Mouse (Mus musculus): ENCODE data around the gene Tgds.
"Not testable (repeated sequence)": the region's sequence is repeated elsewhere in the genome, so short reads cannot be mapped to it uniquely, and the experiment has no call there.

The Tgds gene

DNA sequence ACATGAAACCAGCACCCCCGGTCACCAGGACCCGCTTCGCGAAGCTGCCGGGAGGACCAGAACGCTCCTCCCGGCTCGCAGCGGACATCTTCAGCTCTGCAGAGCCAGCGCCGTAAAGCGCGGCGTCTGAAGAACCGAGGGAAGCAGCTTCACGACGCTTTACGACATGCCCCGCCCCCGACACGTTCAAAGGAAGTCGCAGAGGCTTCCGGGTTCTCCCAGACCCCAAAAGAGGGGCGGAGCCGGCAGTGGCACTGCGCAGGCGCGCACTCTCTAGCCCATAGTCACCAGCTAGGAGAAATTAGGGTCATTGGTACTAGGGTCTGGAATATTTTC, at the start of gene Tgds:
TSS of gene Tgds (minus strand) at position 114 of the 336 bp plus-strand sequence.
- DNase-seq (ENCODE audit: low spot score in 2 of 2): peak; percentile 95 to 97

- no peak for DNase-seq (ENCODE audit: low spot score in 2 of 2)
Observed at GRCm38 (mm10) chr14:118180711-118181177, 48.2 kb upstream of the Tgds start.

DNA sequence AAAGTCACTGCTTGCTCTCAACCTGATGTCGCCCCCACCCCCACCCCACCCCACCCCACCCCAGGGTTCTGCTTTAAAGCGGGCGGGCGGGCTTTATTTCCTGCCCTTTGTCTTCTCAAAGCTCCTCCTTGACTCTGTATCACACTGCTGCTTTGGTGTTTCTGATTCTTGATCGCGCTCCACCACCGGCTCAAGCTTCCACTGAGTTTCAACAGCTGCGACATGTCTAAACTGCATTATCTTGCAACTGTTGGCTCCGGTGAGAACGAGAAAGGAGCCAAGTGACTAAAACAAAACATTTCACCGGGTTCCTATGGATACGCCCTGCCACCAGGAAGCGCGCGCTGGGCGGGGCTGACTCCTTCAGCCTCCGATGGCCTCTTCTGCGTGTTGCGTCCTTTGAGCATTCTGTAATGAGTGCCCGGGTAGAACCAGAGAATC, 47.6 kb upstream of the Tgds start:
- peak; percentile 59 to 67 for DNase-seq (ENCODE audit: low spot score in 2 of 2)

GRCm38 (mm10) chr14:118179701-118180100, 47.1 kb upstream of the Tgds start:
- DNase-seq (ENCODE audit: low spot score in 2 of 2): no peak

DNA sequence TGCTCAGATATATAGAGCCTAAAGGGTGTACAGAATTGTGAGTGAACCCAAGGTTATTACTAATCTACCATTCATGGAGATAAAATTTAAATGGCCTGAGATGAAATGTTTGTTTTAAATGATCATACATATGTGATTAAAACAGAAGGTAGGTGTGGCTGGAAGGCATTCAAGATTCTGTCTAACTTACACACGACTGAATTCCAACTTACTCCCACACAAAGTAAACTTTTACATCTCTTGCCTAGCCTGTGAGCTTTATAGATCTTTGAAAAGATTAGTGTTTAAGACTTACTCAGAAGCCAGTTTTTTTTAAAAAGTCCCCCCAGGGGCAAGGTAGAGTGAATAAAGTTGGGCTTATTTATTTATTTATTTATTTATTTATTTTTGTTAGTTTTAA, 46.7 kb upstream of the Tgds start:
- DNase-seq (ENCODE audit: low spot score in 2 of 2): no peak

GRCm38 (mm10) chr14:118175694-118176085, 43.1 kb upstream of the Tgds start:
- DNase-seq (ENCODE audit: low spot score in 2 of 2): no peak

DNA sequence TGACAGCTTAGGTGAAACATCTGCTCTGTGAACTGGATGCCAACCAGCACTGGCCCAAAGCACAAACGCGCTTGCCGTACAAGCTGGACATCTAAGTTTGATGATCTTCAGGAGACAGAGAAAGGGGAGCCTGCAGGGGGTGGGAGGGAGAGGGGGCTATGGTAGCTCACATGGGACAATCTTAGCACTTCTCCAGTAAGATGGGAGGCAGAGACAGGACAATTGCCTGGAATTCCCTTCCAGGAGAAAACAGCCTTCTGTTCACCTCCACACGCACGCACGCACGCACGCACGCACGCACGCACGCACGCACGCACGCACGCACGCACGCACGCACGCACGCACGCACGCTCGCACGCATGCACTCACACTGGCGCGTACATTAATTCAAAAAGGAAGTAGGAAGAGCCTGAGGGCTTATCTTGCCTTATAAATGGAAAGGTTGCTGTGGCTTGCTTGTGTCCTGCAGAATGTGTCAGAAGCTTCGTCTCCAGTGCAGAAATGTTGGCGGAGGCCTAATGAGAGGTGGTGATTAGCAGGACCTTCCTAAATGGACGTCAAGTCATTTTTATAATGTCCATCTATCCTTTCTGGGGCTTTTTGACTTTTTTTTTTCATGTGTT, 42.6 kb upstream of the Tgds start:
- DNase-seq (ENCODE audit: low spot score in 2 of 2): no peak

DNA sequence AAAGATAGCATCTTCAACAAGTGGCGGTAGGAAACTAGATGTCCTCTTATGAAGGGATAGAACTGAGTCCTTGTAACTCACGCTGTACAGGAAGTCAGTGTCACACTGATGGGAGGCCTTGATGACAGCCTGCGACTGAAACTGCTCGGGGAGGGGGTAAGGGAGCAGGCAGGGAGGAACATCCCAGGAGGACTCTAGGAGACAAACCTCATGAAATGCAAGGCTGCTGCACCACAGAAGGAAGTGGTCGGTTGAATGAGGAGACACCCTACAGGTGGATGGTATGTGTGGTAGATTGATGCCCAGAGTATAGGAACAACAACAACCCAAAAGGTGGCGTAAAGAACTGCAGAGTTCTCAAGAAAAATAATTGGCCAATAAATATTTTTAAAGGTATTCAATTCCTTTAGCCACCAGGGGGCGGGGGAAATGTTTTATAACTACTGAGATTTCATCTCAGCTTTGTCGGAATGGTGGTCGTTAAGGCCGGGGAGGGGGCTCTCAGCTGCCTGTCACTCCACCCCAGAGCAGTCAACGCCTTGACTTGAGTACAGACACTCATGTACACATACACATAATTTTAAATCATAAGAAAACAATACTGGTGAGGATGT, 41.1 kb upstream of the Tgds start:
- no peak for DNase-seq (ENCODE audit: low spot score in 2 of 2)

GRCm38 (mm10) chr14:118168776-118169175, 36.2 kb upstream of the Tgds start:
- DNase-seq (ENCODE audit: low spot score in 2 of 2): no peak

DNA sequence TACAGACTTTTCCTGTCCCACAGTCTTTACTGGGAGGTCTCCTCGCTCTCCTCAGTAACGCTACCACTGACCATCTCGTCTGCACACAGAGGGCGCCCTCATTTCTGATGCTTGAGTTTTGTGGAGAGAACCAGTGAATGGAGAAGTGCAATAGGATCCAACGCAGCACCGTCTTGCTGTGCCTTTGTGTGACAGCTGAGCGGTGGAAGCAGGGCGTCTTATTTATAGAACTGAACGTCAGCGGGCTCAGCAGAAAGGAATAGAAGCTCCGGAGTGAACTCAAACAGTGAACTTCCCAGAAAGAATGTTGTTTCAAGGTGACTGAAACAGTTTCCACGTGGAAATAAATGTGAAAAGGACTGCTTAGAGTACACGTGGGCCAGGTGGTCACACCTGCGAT, 30.1 kb upstream of the Tgds start:
- DNase-seq (ENCODE audit: low spot score in 2 of 2): no peak

DNA sequence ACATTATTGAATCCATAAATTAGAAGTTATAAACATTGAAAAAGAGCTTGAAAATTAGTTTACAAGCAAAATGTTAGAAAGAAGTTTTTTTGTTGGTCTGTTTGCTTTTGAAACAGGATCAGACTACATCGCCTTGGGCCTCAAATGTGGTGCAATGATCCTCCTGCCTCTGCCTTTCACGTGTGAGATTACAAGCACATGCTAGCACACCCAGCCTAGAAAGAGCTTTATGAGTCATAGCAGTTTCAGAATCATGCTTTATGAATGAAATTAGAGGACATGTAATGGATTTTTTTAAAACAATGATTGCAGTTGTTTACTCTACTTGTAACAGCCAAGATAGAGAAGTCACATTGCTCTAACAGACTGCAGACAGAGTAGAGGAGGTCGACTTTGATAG, 29.2 kb upstream of the Tgds start:
- no peak for DNase-seq (ENCODE audit: low spot score in 2 of 2)

- no peak for DNase-seq (ENCODE audit: low spot score in 2 of 2)
Observed at GRCm38 (mm10) chr14:118157146-118157545, 24.6 kb upstream of the Tgds start.

GRCm38 (mm10) chr14:118156740-118157139, 24.2 kb upstream of the Tgds start:
- no peak for DNase-seq (ENCODE audit: low spot score in 2 of 2)

- not testable (repeated sequence) for DNase-seq (ENCODE audit: low spot score in 2 of 2)
Observed at GRCm38 (mm10) chr14:118156056-118156455, 23.5 kb upstream of the Tgds start.

DNA sequence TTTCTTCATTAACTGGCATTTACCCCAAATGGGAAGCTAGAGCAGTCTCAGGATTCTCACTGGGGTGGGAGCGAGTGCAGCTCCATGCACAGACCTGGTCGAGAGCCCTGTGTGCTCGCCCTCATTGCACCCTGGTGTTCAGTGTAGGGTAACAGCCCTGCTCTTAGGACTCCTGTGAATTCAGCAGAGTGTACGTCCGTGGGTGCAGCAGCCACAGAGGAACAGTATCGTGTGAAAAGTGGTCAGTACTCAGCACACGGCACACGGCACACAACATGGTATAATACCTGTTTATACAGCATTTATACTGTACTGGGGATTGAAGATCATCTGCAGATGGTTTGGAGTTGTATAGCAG, 19.7 kb upstream of the Tgds start:
- DNase-seq (ENCODE audit: low spot score in 2 of 2): no peak

DNA sequence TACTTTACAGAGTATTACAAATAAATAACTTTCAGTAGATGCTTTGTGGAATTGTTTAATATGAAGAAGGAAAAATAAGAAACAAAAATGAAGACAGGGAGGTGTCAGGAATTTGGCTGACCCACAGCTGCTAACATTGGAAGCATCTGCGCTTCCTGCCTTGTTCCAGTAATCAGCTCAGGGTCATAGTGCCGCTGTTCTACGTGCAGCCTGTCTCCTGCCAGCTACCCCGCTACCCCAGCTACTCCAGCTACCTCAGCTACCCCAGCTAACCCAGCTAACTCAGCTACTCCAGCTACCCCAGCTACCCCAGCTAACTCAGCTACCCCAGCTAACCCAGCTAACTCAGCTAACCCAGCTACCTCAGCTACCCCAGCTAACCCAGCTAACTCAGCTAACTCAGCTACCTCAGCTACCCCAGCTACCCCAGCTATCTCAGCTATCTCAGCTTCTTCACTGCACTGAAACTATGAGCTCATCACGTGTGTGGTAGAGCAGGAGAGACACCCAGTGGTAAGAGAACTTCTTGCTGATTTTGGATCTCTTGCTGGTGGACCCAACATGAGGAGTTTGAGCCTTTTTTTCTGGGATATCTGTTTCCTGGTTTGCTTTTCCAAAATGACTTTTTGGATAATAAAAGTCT, 19.2 kb upstream of the Tgds start:
- DNase-seq (ENCODE audit: low spot score in 2 of 2): no peak

- no peak for DNase-seq (ENCODE audit: low spot score in 2 of 2)
Observed at GRCm38 (mm10) chr14:118150656-118151551, 18.3 kb upstream of the Tgds start.

- DNase-seq (ENCODE audit: low spot score in 2 of 2): no peak
Observed at GRCm38 (mm10) chr14:118148554-118148953, 16.0 kb upstream of the Tgds start.

GRCm38 (mm10) chr14:118148046-118148445, 15.5 kb upstream of the Tgds start:
- no peak for DNase-seq (ENCODE audit: low spot score in 2 of 2)

- no peak for DNase-seq (ENCODE audit: low spot score in 2 of 2)
Observed at GRCm38 (mm10) chr14:118142283-118142682, 9.7 kb upstream of the Tgds start.

- no peak for DNase-seq (ENCODE audit: low spot score in 2 of 2)
Observed at GRCm38 (mm10) chr14:118137487-118137886, 4.9 kb upstream of the Tgds start.

DNA sequence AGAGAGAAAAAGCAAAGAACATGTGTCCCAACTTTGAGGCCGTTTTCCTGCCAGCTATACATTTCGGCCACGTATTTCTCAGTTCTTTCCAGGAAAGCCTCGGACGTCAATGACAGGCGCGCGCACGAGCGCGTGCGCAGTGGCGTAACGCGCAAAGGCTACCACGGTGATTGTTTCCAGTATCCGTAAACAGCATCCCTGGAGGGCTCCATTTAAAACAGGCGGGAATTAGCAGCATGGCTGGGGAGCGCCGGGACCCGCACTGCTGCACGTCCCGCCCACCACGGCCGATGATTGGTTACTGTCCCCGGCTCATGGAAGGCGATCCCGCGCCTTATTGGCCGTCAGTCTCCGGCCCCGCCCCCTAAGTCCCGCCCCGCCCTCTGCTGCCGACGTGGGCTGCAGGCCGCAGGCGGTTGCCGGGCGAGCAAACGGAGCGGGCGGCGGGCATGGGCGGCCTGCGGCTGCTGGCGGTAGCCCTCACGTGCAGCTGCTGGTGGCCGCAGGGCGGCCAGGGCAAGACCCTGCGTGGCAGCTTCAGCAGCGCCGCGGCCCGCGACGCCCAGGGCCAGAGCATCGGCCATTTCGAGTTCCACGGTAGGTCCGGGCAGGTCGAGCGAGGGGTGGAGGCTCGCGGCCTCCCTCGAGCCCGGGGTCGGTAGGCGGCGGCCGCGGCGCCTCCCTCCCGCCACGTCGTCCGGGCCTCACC, 4.3 kb upstream of the Tgds start, which contains the start of gene Gpr180:
TSS of gene Gpr180 (plus strand) at position 415 of the 709 bp plus-strand sequence.
- peak; percentile 93 to 97 for DNase-seq (ENCODE audit: low spot score in 2 of 2)

Data from urinary bladder, postnatal 4 days (tissue).